8 mouse cellular contexts compared by ENCODE assay signal in the genomic region with DNA sequence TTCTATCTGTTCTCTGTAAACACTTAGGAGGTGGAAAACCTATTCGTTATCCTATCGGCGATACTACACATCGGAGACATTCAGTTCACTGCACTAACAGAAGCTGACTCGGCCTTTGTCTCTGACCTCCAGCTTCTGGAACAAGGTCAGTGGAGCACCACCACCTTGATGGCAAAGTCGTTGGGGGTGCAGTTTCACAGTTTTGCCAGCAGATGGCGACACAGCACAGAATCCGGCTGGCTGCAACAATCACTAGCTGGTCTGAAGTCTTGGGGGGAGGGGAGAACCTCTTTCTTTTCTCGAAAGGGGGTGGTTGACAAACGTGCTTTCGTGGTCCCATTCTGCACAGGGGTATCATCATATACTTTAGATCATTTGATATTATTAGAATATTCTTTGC.
DNase-seq lines count a peak whose midpoint lies in the region; ATAC-seq lines count a peak whose summit lies in the region.

No protein-coding gene starts in this region.

- H3K27ac ChIP-seq in hindbrain, embryonic 14.5 days = no peak overlapping the region
- no peak overlapping the region for H3K27ac ChIP-seq in midbrain, embryonic 10.5 days (replicated peaks)

- DNase-seq in R1 (ENCODE audit: low read depth, low spot score) = peak; percentile 75
- DNase-seq in cerebellum, adult 18-20 months = peak; percentile 60 to 73
- DNase-seq in forelimb bud, embryonic 11.5 days (ENCODE audit: low read depth, low spot score) = peak; percentile 81
- DNase-seq in hindbrain, embryonic 14.5 days (ENCODE audit: low spot score) = peak; percentile 87
- peak; percentile 67 for DNase-seq in left cerebral cortex, adult 11 months (ENCODE audit: low spot score)
- DNase-seq in midbrain, embryonic 10.5 days (ENCODE audit: low spot score) = peak; percentile 80
- peak; percentile 55 for DNase-seq in right cerebral cortex, postnatal 14 days
- DNase-seq in urinary bladder, postnatal 36 days (ENCODE audit: low spot score in 2 of 2) = peak; percentile 64

- H3K9ac ChIP-seq in hindbrain, embryonic 14.5 days = no peak overlapping the region

- no peaks in the 10 kb centered on the region for H3K9me3 ChIP-seq in hindbrain, embryonic 14.5 days (ENCODE audit: control insufficient read depth, low read length)
- H3K9me3 ChIP-seq in midbrain, embryonic 10.5 days (replicated peaks) = no peaks in the 10 kb centered on the region

- H3K36me3 ChIP-seq in hindbrain, embryonic 14.5 days (replicated peaks; ENCODE audit: control insufficient read depth, insufficient read depth) = 0 out of 2 replicates have a peak, but pooled peaks cover 8% of the 10 kb centered on the region
- 0 out of 2 replicates have a peak, but pooled peaks cover 5% of the 10 kb centered on the region for H3K36me3 ChIP-seq in midbrain, embryonic 10.5 days

- H3K4me2 ChIP-seq in hindbrain, embryonic 14.5 days (replicated peaks) = no peak overlapping the region

- no peaks in the 10 kb centered on the region for H3K27me3 ChIP-seq in hindbrain, embryonic 14.5 days (ENCODE audit: control insufficient read depth, insufficient read depth, low read length)
- H3K27me3 ChIP-seq in midbrain, embryonic 10.5 days (ENCODE audit: low read depth, poor library complexity, severe bottlenecking) = no peaks in the 10 kb centered on the region

- no peak overlapping the region for H3K4me3 ChIP-seq in hindbrain, embryonic 14.5 days (replicated peaks; ENCODE audit: low read length)
- H3K4me3 ChIP-seq in midbrain, embryonic 10.5 days = no peak overlapping the region

- WGBS in hindbrain, embryonic 14.5 days = 16% methylated on average over 11 of the region's 11 CpGs
- WGBS in midbrain, embryonic 10.5 days = 22% methylated on average over 11 of the region's 11 CpGs

- ATAC-seq in hindbrain, embryonic 14.5 days (ENCODE audit: low FRiP score) = peak; percentile 48

- H3K4me1 ChIP-seq in hindbrain, embryonic 14.5 days (replicated peaks; ENCODE audit: control insufficient read depth, insufficient read depth, low read length) = peaks cover 17% of the 10 kb centered on the region
- H3K4me1 ChIP-seq in midbrain, embryonic 10.5 days = peaks cover 19% of the 10 kb centered on the region; the same call in 1 of the 2 replicates
